Mouse (Mus musculus): ENCODE measurements around the gene Foxp1. TPM values are rescaled to one million over a fixed set of nuclear protein-coding genes. Genes with fewer than 3 reads are reported as not detected.

Foxp1 gene
- polyA plus RNA-seq, 1 experiment from 2014 or later, result 45.3 TPM

DNA sequence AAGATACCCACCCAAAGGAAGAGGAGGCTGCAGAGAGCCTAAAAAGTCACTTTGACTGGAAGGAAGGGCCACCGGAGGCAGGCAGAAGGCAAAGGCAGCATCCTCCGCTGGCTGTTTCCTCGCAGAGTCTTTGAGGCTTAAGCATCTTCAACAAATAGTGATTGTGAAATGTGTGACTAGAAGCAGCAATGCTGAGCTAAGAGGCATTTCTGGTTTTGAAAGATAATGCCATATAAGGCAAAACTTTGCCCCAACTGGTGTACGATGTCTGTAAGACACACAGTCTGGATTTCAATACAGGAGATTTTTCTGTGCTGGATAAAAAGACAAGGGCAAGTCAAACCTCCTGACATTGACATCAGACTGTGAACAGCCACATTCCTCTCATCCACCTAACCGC is 51.6 kb downstream of the Foxp1 start:
- H3K4me2 ChIP-seq (replicated peaks; ENCODE audit: low read depth), result no peak overlapping the region
- peaks cover 3% of the 10 kb centered on the region; the same call in 1 of the 2 replicates for H3K4me1 ChIP-seq (replicated peaks; ENCODE audit: control insufficient read depth, insufficient read depth, low read length)
- ATAC-seq, result no peak
- H3K9me3 ChIP-seq (ENCODE audit: control insufficient read depth), result no peaks in the 10 kb centered on the region
- H3K36me3 ChIP-seq (ENCODE audit: control insufficient read depth, insufficient read depth), result no peaks in the 10 kb centered on the region
- H3K9ac ChIP-seq (ENCODE audit: low read depth, low read length), result no peak overlapping the region
- no peak for TF ChIP-seq CTCF (IDR thresholded peaks at IDR 0.05; ENCODE audit: low read depth)
- H3K27ac ChIP-seq (ENCODE audit: low read depth, low read length), result no peak overlapping the region
- no peak overlapping the region for H3K4me3 ChIP-seq (ENCODE audit: low read depth, low read length)
- WGBS, result 60% methylated on average over 5 of the region's 5 CpGs
- no peaks in the 10 kb centered on the region for H3K27me3 ChIP-seq (replicated peaks; ENCODE audit: control insufficient read depth, insufficient read depth, low read length)

DNA sequence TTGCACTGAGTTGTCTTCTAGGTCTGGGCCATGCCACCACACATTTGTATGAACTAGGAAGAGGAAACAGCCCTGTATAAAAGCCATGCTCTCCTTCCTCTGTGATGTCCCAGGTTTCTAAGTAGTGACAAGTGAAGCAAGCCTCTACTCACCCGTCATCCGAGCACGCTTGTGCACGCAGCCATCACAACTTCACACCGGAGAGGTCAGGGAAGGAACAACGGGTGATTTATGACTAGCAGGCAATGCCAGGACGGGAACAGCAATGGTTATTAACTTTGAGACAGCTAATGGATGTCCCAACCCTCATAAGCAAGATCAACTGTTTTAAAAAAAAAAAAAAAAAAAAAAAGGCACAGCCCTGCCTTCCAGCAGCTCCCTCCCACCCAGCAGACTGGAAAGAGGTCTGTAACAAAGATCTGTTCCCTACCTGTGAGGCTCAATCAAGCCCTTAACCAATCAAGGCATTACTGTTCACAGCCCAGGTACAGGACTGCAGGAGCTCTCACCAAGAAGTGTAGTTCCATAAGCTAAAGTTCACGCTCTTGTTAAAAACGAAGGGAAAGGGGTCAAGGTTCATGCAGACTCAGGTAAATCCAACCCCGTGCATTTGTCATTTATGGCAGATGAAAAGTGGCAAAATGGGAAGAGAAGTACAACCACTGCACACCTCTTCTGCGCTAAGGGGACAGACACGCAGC is 53.2 kb downstream of the Foxp1 start:
- Histone ChIP-seq H3K4me1 (replicated peaks; ENCODE audit: control insufficient read depth, insufficient read depth, low read length) (peaks cover 3% of the 10 kb centered on the region; the same call in 1 of the 2 replicates), H3K36me3 (ENCODE audit: control insufficient read depth, insufficient read depth) (peaks cover 8% of the 10 kb centered on the region; the same call in 1 of the 2 replicates), H3K27me3 (replicated peaks; ENCODE audit: control insufficient read depth, insufficient read depth, low read length) (no peaks in the 10 kb centered on the region), H3K4me2 (replicated peaks; ENCODE audit: low read depth) (peak overlapping the region; percentile 43), H3K27ac (ENCODE audit: low read depth, low read length) (peak overlapping the region; percentile 46; the same call in 1 of the 2 replicates), H3K4me3 (ENCODE audit: low read depth, low read length) (no peak overlapping the region), H3K9me3 (ENCODE audit: control insufficient read depth) (no peaks in the 10 kb centered on the region), H3K9ac (ENCODE audit: low read depth, low read length) (no peak overlapping the region)
- TF ChIP-seq CTCF (IDR thresholded peaks at IDR 0.05; ENCODE audit: low read depth), result no peak
- peak; percentile 79 for ATAC-seq
- 39% methylated on average over 12 of the region's 12 CpGs for WGBS

DNA sequence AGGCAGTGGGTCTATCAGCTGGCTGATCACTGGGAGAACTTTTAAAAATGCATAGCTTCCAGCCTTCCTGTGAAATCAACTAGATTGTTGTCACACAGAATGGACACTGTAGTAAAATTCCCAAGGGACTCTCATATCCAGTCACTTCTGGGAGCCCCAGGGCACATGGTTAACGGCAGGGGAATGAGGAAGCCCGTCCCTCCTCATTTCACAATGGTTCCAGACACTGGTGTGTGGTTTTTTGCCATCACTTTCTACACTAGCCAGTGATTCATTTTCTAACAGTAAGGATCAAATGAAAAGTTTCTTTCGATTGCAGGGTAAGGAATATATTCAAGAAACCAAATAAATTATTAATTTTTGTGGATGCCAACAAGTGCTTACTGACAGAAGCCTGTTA is 54.7 kb downstream of the Foxp1 start:
- H3K9ac ChIP-seq (ENCODE audit: low read depth, low read length), result no peak overlapping the region
- ATAC-seq, result no peak
- no peak for TF ChIP-seq CTCF (IDR thresholded peaks at IDR 0.05; ENCODE audit: low read depth)
- no peak overlapping the region for H3K4me3 ChIP-seq (ENCODE audit: low read depth, low read length)
- no peak overlapping the region for H3K4me2 ChIP-seq (replicated peaks; ENCODE audit: low read depth)
- H3K27me3 ChIP-seq (replicated peaks; ENCODE audit: control insufficient read depth, insufficient read depth, low read length), result no peaks in the 10 kb centered on the region
- WGBS, result 57% methylated on average over 3 of the region's 3 CpGs
- no peaks in the 10 kb centered on the region for H3K9me3 ChIP-seq (ENCODE audit: control insufficient read depth)
- H3K27ac ChIP-seq (ENCODE audit: low read depth, low read length), result no peak overlapping the region
- H3K36me3 ChIP-seq (ENCODE audit: control insufficient read depth, insufficient read depth), result peaks cover 10% of the 10 kb centered on the region; the same call in 1 of the 2 replicates
- H3K4me1 ChIP-seq (replicated peaks; ENCODE audit: control insufficient read depth, insufficient read depth, low read length), result peaks cover 3% of the 10 kb centered on the region; the same call in 1 of the 2 replicates

DNA sequence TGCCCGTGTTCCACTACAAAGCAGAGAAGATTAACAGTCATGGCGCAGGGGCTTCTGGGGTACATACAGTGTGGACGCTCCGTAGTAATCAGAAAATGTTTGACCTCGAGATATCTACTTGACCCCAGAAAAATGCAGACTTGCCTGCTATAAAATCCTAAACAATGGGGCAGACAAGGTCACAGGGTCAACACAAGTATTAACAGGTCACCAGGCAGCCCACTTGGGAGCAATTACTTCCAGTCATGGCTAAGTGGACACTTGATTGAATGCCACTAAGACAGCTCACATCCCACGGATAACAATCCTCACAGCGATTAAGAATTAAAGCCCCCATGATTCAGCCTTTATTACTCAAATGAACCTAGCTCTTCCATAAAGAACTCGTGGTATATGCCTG is 55.4 kb downstream of the Foxp1 start:
- Histone ChIP-seq H3K9ac (ENCODE audit: low read depth, low read length) (no peak overlapping the region), H3K4me1 (replicated peaks; ENCODE audit: control insufficient read depth, insufficient read depth, low read length) (peaks cover 3% of the 10 kb centered on the region; the same call in 1 of the 2 replicates), H3K9me3 (ENCODE audit: control insufficient read depth) (no peaks in the 10 kb centered on the region), H3K4me2 (replicated peaks; ENCODE audit: low read depth) (no peak overlapping the region), H3K27me3 (replicated peaks; ENCODE audit: control insufficient read depth, insufficient read depth, low read length) (no peaks in the 10 kb centered on the region), H3K4me3 (ENCODE audit: low read depth, low read length) (no peak overlapping the region), H3K36me3 (ENCODE audit: control insufficient read depth, insufficient read depth) (peaks cover 10% of the 10 kb centered on the region; the same call in 1 of the 2 replicates), H3K27ac (ENCODE audit: low read depth, low read length) (no peak overlapping the region)
- no peak for TF ChIP-seq CTCF (IDR thresholded peaks at IDR 0.05; ENCODE audit: low read depth)
- ATAC-seq, result no peak
- WGBS, result 48% methylated on average over 8 of the region's 8 CpGs

DNA sequence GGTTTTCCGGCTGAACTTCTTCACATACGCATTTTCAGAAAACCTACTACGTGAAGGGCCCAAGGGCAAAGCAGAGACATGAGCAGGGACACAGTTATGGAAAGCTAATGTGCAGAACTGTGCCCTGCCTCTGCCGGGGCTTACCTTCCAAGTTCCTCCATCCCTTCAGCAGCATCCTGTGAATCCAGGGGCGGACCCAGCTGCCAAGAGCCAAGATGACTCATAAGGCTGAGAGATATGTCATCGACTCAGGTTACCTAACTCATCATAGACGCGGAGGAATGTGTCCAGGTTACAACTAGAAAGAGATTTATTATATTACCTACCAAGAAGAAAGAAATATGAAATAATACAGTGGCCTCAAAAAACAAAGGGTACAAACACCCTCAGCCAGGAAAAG is 56.2 kb downstream of the Foxp1 start:
- H3K4me3 ChIP-seq (ENCODE audit: low read depth, low read length), result no peak overlapping the region
- TF ChIP-seq CTCF (IDR thresholded peaks at IDR 0.05; ENCODE audit: low read depth), result no peak
- peaks cover 10% of the 10 kb centered on the region; the same call in 1 of the 2 replicates for H3K36me3 ChIP-seq (ENCODE audit: control insufficient read depth, insufficient read depth)
- peaks cover 3% of the 10 kb centered on the region; the same call in 1 of the 2 replicates for H3K4me1 ChIP-seq (replicated peaks; ENCODE audit: control insufficient read depth, insufficient read depth, low read length)
- H3K9me3 ChIP-seq (ENCODE audit: control insufficient read depth), result no peaks in the 10 kb centered on the region
- WGBS, result 60% methylated on average over 8 of the region's 8 CpGs
- H3K9ac ChIP-seq (ENCODE audit: low read depth, low read length), result no peak overlapping the region
- no peak overlapping the region for H3K27ac ChIP-seq (ENCODE audit: low read depth, low read length)
- no peaks in the 10 kb centered on the region for H3K27me3 ChIP-seq (replicated peaks; ENCODE audit: control insufficient read depth, insufficient read depth, low read length)
- no peak overlapping the region for H3K4me2 ChIP-seq (replicated peaks; ENCODE audit: low read depth)
- no peak for ATAC-seq

DNA sequence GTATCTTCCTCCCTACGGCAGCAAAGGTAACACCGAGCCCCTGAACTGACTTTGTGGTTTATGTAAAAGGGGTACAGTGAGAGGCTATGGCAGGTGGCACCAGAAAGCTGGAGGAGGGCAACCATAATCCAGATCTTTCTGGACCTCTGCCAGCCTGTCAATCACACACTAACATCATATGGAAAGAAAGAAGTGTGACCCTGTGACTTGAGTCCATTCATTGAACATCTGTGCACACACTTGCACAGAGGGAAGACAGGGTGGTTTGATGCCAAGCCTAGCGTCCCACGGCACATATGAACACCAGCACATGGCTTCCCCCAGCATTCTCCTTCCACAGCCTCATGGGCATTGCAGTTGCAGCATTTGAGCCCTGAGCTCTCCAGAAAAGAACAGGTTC is 58.1 kb downstream of the Foxp1 start:
- peaks cover 10% of the 10 kb centered on the region; the same call in 1 of the 2 replicates for H3K36me3 ChIP-seq (ENCODE audit: control insufficient read depth, insufficient read depth)
- no peaks in the 10 kb centered on the region for H3K9me3 ChIP-seq (ENCODE audit: control insufficient read depth)
- H3K27me3 ChIP-seq (replicated peaks; ENCODE audit: control insufficient read depth, insufficient read depth, low read length), result no peaks in the 10 kb centered on the region
- H3K4me1 ChIP-seq (replicated peaks; ENCODE audit: control insufficient read depth, insufficient read depth, low read length), result no peaks in the 10 kb centered on the region
- no peak overlapping the region for H3K4me3 ChIP-seq (ENCODE audit: low read depth, low read length)
- TF ChIP-seq CTCF (IDR thresholded peaks at IDR 0.05; ENCODE audit: low read depth), result no peak
- H3K27ac ChIP-seq (ENCODE audit: low read depth, low read length), result no peak overlapping the region
- WGBS, result 95% methylated on average over 4 of the region's 4 CpGs
- no peak overlapping the region for H3K9ac ChIP-seq (ENCODE audit: low read depth, low read length)
- ATAC-seq, result no peak
- no peak overlapping the region for H3K4me2 ChIP-seq (replicated peaks; ENCODE audit: low read depth)

Measured in intestine, postnatal 0 days (tissue).